Mouse (Mus musculus) hindbrain, postnatal 0 days (tissue): ENCODE results near the gene Svs5. TPM values are rescaled to one million over a fixed set of nuclear protein-coding genes. Genes with fewer than 3 reads are reported as not detected.
"Not testable (repeated sequence)": the region's sequence is repeated elsewhere in the genome, so short reads cannot be mapped to it uniquely, and the experiment has no call there.

Experiments used
- ATAC-seq: fragments of 200-750 bp; cut with Nextera tagmentation; 2 replicates; pipeline ENCODE4 v1.8.0; 2017; ENCODE audit warnings: mild to moderate bottlenecking, moderate TSS enrichment, moderate library complexity
- DNase-seq: peaks from one replicate; pipeline ENCODE4 v3.0.0-alpha.2; 2015; ENCODE audit warnings: low spot score
- H3K27ac ChIP-seq: fragments of 300-500 bp; sonication (generic); 2 replicates; pipeline ENCODE4 v1.5.1; 2014; ENCODE audit warnings: mild to moderate bottlenecking
- H3K27me3 ChIP-seq: fragments of 300-500 bp; sonication (generic); 2 replicates; pipeline ENCODE4 v1.6.1; 2014; ENCODE audit warnings: low read length, mixed read lengths; ENCODE audit not compliant: insufficient read depth
- H3K36me3 ChIP-seq: fragments of 300-500 bp; sonication (generic); 2 replicates; pipeline ENCODE4 v1.6.1; 2014; ENCODE audit warnings: low read length, mixed read lengths; ENCODE audit not compliant: insufficient read depth
- H3K4me1 ChIP-seq: fragments of 300-500 bp; sonication (generic); 2 replicates; pipeline ENCODE4 v1.6.1; 2014; ENCODE audit warnings: antibody characterized with exemption, low read length, mixed read lengths; ENCODE audit not compliant: insufficient read depth
- H3K4me2 ChIP-seq: fragments of 300-500 bp; sonication (generic); 2 replicates; pipeline ENCODE4 v1.6.1; 2014; ENCODE audit warnings: low read depth, mild to moderate bottlenecking, low read length, moderate library complexity, mixed read lengths
- H3K4me3 ChIP-seq: fragments of 300-500 bp; sonication (generic); 2 replicates; pipeline ENCODE4 v1.5.1; 2014; ENCODE audit warnings: low read length
- H3K9ac ChIP-seq: fragments of 300-500 bp; sonication (generic); replicated peaks from 2 replicates; pipeline ENCODE4 v1.6.1; 2014; ENCODE audit warnings: mild to moderate bottlenecking, low read length, moderate library complexity, mixed read lengths
- H3K9me3 ChIP-seq: fragments of 300-500 bp; sonication (generic); 2 replicates; pipeline ENCODE4 v1.6.1; 2016; ENCODE audit warnings: low read length, mixed read lengths
- CTCF ChIP-seq: IDR thresholded peaks from 2 replicates; pipeline ENCODE4 v1.5.1; 2016; ENCODE audit warnings: antibody characterized with exemption, control low read depth, low read depth
- WGBS: fragments of 180-500 bp; shearing (Covaris S2); extraction: QIAGEN DNeasy Blood & Tissue Kit; methylation state at CpG from one replicate; pipeline ENCODE4 v1.1.7; 2014; 5-methylcytosine and 5-hydroxymethylcytosine counted together
- polyA plus RNA-seq: library from polyadenylated mRNA; unstranded; fragments of >200 nt; fragmentation: Nextera tagmentation; extraction: Ambion mirVana; gene quantifications from 2 replicates; pipeline ENCODE4 v1.2.1, GENCODE M21; 2015
- total RNA-seq: library from RNA; depleted of rRNA; stranded (reverse); fragments of >200 nt; gene quantifications from 2 replicates; pipeline ENCODE4 v1.2.3, GENCODE M21; 2014; rRNA removed

Gene Svs5
- total RNA-seq (not detected in 2 replicates), polyA plus RNA-seq (not detected in 2 replicates)

- WGBS: 76% methylated on average over 3 of the region's 3 CpGs
- H3K9ac ChIP-seq, H3K4me1 ChIP-seq, H3K27me3 ChIP-seq, H3K4me2 ChIP-seq, H3K36me3 ChIP-seq, DNase-seq, H3K4me3 ChIP-seq, H3K27ac ChIP-seq, H3K9me3 ChIP-seq, ATAC-seq: not testable (repeated sequence)
These were observed at the start of gene Svs5 for GRCm38 (mm10) chr2:164332440-164332839. Svs5 (plus strand) TSS chr2:164332740.

DNA sequence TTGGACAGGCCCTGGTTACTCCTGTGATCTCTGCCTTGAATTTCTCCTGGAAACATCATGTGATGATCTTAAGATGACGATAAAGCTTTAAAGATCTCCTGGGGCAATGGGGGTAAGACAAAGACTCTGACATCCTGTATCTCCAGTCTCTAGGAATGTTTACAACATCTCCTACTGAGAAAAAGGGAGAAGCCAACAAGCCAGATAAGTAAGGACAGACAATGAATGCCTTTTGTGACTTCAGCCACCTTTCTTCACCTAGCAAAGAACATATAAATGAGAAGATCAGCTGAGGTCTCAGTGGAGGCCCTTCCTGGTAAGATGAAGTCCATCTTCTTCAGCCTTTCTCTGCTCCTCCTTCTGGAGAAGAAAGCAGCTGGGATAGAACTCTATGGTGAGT lies 43.6 kb upstream of the Svs5 start, which contains the start of gene Svs3a:
Gene Svs3a, plus strand, starts transcription at position 301 of the 400 bp plus-strand sequence.
- 64% methylated on average over 1 of the region's 1 CpGs for WGBS
- H3K27me3 ChIP-seq, H3K36me3 ChIP-seq, H3K9me3 ChIP-seq, H3K4me2 ChIP-seq, H3K4me1 ChIP-seq, ATAC-seq, H3K4me3 ChIP-seq, H3K9ac ChIP-seq, DNase-seq, H3K27ac ChIP-seq: not testable (repeated sequence)

GRCm38 (mm10) chr2:164312599-164312998 lies 19.9 kb upstream of the Svs5 start:
- DNase-seq: no peak
- Histone ChIP-seq H3K9me3 (no peaks in the 10 kb centered on the region), H3K27me3 (no peaks in the 10 kb centered on the region), H3K36me3 (no peaks in the 10 kb centered on the region), H3K9ac (no peak overlapping the region), H3K4me2 (no peak overlapping the region), H3K27ac (no peak overlapping the region), H3K4me3 (no peak overlapping the region), H3K4me1 (no peaks in the 10 kb centered on the region)
- 84% methylated on average over 5 of the region's 5 CpGs for WGBS
- no peak for ATAC-seq
- no peak for TF ChIP-seq CTCF

DNA sequence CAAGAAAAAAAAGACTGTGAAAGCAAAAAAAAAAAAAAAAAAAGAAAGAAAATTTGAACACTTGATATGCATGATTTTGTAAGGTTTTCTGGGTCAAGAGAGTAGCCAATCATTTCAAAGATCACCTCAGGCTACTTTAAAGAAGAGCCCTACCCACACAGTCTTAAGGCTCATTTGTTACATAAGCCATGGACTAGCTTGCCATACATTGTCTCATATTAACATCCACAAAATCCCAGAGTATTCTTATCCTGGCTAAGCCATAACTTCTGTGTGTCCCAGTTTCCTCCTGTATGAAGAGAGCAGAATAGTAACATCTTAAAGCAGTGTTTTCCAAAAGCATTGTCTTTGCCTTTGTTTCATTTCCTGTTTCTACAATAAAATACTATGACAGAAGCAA lies 17.1 kb upstream of the Svs5 start:
- H3K9ac ChIP-seq, ATAC-seq, H3K36me3 ChIP-seq, H3K4me3 ChIP-seq, H3K27me3 ChIP-seq, H3K9me3 ChIP-seq, H3K4me1 ChIP-seq, H3K4me2 ChIP-seq, H3K27ac ChIP-seq, DNase-seq: not testable (repeated sequence)

DNA sequence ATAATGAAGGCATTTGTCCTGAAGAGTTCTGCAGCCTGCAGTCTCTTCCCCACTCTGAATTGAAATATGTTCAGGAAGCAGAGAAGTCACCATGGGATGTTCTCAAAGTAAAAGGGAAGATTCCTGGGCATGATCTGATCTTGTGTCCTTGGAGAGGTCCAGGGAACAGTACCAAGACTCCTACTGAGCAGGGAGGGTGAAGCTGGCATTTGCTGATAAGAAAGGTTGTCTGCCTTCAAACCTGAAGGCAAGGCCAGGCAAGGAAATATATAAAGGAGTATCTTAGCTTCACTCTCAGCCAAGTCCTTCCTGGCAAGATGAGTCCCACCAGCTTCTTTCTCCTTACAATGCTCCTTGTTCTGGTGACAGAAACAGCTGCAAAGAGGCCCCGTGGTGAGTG lies 16.1 kb upstream of the Svs5 start, which contains the start of gene Svs6:
Gene Svs6, plus strand, starts transcription at position 301 of the 400 bp plus-strand sequence.
- not testable (repeated sequence) for H3K27ac ChIP-seq, H3K4me3 ChIP-seq, H3K4me1 ChIP-seq, DNase-seq, H3K9ac ChIP-seq, H3K4me2 ChIP-seq, H3K9me3 ChIP-seq, H3K27me3 ChIP-seq, ATAC-seq, H3K36me3 ChIP-seq
- 59% methylated on average over 1 of the region's 1 CpGs for WGBS

GRCm38 (mm10) chr2:164320983-164321382 lies 11.6 kb upstream of the Svs5 start:
- Histone ChIP-seq H3K9ac (no peak overlapping the region), H3K9me3 (no peaks in the 10 kb centered on the region), H3K27ac (no peak overlapping the region), H3K4me2 (no peak overlapping the region), H3K4me3 (no peak overlapping the region), H3K27me3 (no peaks in the 10 kb centered on the region), H3K36me3 (no peaks in the 10 kb centered on the region), H3K4me1 (no peaks in the 10 kb centered on the region)
- no peak for ATAC-seq
- WGBS: 83% methylated on average over 6 of the region's 6 CpGs
- no peak for DNase-seq
- no peak for TF ChIP-seq CTCF

GRCm38 (mm10) chr2:164343732-164344131 lies 11.2 kb downstream of the Svs5 start:
- H3K4me1 ChIP-seq, H3K9me3 ChIP-seq, H3K27ac ChIP-seq, H3K27me3 ChIP-seq, ATAC-seq, H3K4me3 ChIP-seq, H3K9ac ChIP-seq, H3K36me3 ChIP-seq, H3K4me2 ChIP-seq, DNase-seq: not testable (repeated sequence)
- 100% methylated on average over 1 of the region's 1 CpGs for WGBS

DNA sequence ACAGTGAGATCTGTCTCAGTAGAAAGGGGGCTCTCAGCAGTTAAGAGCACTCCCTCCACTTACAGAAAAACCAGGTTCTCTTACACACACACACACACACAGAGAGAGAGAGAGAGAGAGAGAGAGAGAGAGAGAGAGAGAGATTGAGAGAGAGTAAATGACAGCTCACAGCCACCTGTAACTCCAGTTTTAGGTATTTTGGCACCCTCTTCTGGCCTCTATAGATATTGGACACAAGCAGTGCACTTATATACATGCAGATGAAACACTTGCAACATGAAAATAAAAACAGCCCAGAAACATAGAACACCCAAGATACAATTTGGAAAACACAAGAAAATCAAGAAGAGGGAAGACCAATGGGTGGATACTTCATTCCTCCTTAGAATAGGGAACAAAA lies 15.2 kb downstream of the Svs5 start:
- H3K27ac ChIP-seq, H3K4me2 ChIP-seq, ATAC-seq, H3K4me1 ChIP-seq, H3K27me3 ChIP-seq, DNase-seq, H3K9ac ChIP-seq, H3K36me3 ChIP-seq, H3K4me3 ChIP-seq, H3K9me3 ChIP-seq: not testable (repeated sequence)
